Mouse (Mus musculus) kidney, adult 2 months (tissue): Measurements from ENCODE around the gene Prss53.

Source experiments
- CTCF ChIP-seq: fragments of 200-500 bp; conservative IDR thresholded peaks from 2 replicates; pipeline ENCODE4 v1.5.1; 2011; ENCODE audit warnings: low read depth, mild to moderate bottlenecking, control low read depth, low read length, moderate library complexity, mixed read lengths; ENCODE audit not compliant: insufficient read depth, insufficient read length
- POLR2A ChIP-seq: fragments of 200-500 bp; IDR thresholded peaks from one replicate; pipeline ENCODE4 v1.6.1; 2011; ENCODE audit warnings: low read depth, low read length, control low read depth

DNA sequence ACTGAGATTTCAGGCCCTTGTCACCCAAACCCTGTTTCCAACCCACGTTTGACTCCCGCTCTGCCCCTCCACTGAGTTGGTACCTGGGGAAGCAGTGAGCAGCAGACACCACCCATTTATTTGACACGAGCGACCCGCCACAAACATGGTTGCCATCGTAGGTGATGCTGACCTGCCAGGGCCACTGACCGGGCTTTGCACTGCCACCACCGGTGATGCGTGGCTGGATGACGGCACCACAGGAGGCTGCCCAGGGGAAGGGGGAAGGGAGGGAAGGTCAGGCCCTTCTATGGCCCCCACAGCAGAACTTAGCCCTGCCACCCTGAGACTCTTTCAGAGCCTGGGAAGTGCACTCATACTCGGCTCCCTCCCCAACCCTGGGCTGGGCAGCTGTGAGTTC lies 37.0 kb upstream of the Prss53 start:
- TF ChIP-seq CTCF: no peak
- peak; percentile 16 for TF ChIP-seq POLR2A
